Mouse (Mus musculus) MEL-GATA-1-ER (cell line): ENCODE data around the gene Acsm2.
"Not testable (repeated sequence)": the region's sequence is repeated elsewhere in the genome, so short reads cannot be mapped to it uniquely, and the experiment has no call there.

ENCODE experiments used
- DNase-seq: peaks from one replicate; pipeline ENCODE4 v3.0.0-alpha.2; 2012; ENCODE audit warnings: low read depth; ENCODE audit errors: extremely low read depth

Acsm2 gene

DNA sequence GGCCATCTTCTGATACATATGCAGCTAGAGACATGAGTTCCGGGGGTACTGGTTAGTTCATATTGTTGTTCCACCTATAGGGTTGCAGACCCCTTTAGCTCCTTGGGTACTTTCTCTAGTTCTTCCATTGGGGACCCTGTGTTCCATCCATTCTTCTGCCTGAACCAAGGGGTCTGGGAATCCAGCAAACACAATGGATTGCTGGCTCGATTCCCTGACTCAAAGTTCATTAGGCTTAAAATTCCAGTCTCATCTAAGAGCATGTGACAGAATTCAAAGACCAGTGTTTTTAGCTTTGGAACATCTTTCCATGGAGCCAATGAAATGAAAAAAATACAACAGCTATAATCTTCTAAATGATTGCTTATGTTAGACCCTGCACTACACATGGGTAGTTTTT is 8.3 kb downstream of the Acsm2 start:
- not testable (repeated sequence) for DNase-seq

DNA sequence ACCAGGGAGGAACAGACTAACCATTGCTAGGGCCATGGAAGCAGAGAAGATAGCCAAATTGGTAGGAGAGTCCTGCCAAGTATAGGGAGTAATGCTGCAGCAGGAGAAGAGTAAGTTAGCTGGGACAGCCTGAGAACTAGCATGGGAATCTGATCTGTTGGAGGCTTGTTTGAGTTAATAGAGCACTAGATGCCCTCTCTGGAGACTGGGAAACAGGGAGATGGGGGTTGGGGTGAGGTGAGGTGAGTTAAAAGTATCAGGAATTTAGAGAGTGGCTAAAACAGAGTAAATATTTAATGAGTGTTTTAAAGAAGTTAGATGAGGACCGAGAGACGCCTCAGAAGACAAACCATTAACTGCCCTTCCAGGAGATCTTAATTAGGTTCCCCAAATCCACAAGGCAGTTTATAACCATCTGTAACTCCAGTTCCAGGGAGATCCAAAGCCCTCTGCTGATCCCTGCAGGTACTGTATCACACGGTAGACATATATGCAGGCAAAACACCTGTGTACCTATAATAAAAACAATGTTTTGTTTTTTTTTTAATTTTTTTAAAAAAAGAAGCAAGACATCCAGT is 40.5 kb downstream of the Acsm2 start:
- no peak for DNase-seq

GRCm38 (mm10) chr7:119595306-119595705 is 41.2 kb downstream of the Acsm2 start:
- DNase-seq, result no peak

DNA sequence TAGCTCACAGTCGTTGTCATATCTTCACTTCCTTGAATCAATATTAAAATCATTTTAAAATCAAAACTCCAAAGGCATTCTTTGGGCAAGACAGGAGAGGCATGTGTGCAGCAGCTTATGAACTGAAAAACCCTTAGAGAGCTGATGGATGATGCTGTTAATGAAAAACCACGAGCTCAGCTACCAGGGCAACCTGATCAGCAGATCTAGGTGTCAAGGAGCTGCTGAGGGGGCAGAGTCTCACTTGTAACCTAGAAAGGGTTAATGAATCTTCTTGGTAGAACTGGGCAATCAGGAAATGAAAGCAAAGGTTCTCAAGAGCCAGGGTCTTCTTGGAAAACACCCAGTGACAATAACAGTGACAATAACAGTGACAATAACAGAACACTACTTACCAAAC is 42.4 kb downstream of the Acsm2 start:
- DNase-seq, result no peak

- DNase-seq, result no peak
Observed at GRCm38 (mm10) chr7:119601195-119601953, 47.2 kb downstream of the Acsm2 start.

- DNase-seq, result no peak
Observed at GRCm38 (mm10) chr7:119601954-119602317, 47.8 kb downstream of the Acsm2 start.

- DNase-seq, result no peak
Observed at GRCm38 (mm10) chr7:119604903-119605483, 50.9 kb downstream of the Acsm2 start.

GRCm38 (mm10) chr7:119605926-119606663 is 52.0 kb downstream of the Acsm2 start:
- no peak for DNase-seq

- DNase-seq, result no peak
Observed at GRCm38 (mm10) chr7:119606664-119607076, 52.5 kb downstream of the Acsm2 start, which contains the start of gene Acsm1. Gene Acsm1 (plus strand): TSS chr7:119607026.

DNA sequence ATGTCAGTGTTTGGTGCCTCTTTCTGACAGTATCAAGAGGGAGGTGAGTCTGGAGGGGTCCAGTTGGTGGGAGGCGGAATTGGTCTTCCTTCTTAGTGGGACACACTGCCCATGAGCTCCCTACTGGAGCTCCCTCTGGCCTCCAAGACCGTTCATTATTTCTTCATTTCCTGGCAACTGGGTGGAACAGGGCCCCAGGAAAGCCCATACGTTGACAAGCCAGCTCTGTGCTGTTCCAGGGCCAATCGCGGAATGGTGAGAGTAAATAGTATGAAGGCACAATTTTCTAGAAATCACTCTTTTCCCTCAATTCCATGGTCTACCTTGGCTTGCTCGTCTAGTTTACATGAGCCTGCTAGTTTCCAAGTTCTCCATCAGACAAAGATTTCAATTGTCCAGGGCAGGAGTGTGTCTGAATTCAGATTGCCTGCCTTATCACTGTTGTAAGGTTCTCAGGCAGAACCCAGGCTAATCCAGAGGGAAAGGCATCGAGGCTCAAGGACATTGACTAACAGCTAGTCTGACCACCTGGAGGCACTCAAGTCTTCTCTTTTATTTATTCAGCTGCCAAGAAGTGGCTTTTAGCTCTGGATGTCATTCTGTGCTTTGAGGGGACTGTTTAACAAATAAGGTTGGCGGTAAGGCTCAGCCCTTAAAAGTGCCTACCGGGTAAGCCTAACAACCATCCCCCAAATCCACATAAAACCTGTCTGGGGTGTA is 53.8 kb downstream of the Acsm2 start:
- DNase-seq, result no peak

GRCm38 (mm10) chr7:119616531-119616930 is 62.4 kb downstream of the Acsm2 start:
- DNase-seq, result no peak

- no peak for DNase-seq
Observed at GRCm38 (mm10) chr7:119617593-119617992, 63.5 kb downstream of the Acsm2 start.

- no peak for DNase-seq
Observed at GRCm38 (mm10) chr7:119618209-119618935, 64.2 kb downstream of the Acsm2 start.

- DNase-seq, result no peak
Observed at GRCm38 (mm10) chr7:119620157-119620556, 66.0 kb downstream of the Acsm2 start.

DNA sequence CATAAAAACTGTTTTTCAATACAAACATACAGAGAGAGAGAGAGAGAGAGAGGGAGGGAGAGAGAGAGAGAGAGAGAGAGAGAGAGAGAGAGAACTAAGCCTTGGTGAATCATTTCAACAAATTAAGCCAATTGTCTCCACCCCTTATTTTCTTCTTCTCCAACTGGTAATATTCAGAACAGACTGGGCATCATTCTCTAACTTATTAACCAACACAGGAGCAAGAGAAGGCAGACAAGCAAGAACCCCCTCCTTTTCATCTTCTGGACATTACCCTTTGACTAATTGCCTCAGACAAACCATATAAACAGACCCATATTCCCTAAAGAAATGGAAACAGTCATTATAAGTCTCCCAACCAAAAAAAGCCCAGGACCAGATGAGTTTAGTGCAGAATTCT is 84.6 kb downstream of the Acsm2 start:
- DNase-seq, result no peak

DNA sequence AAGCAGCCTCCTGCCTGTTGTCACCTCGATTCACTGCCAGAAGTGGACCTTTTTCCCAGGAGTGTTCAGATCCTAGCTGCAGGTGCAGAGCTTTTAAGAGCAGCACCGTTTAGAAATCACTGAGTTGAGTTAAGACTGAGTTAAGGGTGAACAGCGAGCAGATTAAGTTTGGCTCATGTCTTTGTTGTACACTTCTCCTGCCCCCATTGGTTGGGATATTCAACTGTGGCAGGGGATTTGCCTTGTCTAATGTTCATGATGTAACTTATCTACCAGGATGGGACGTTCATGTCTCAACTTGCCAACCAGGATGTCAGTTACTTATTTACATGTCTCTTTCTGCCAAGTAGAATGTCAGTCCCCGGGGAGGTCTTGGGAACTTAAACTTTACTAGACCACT is 88.2 kb downstream of the Acsm2 start:
- no peak for DNase-seq
